Mouse (Mus musculus) small intestine, adult 2 months (tissue): Measurements from ENCODE around the gene Ppm1m.

Source experiments
- CTCF ChIP-seq: fragments of 200-500 bp; IDR thresholded peaks from 2 replicates; pipeline ENCODE4 v1.5.1; 2012; ENCODE audit warnings: low read depth, mild to moderate bottlenecking, control low read depth, inconsistent platforms, low read length, moderate library complexity, mixed read lengths; ENCODE audit not compliant: insufficient replicate concordance, insufficient read length; ENCODE audit errors: extremely low read depth
- POLR2A ChIP-seq: fragments of 200-500 bp; IDR thresholded peaks from 2 replicates; pipeline ENCODE4 v1.6.1; 2012; ENCODE audit warnings: low read depth, mild to moderate bottlenecking, control low read depth, inconsistent platforms, low read length, moderate library complexity

DNA sequence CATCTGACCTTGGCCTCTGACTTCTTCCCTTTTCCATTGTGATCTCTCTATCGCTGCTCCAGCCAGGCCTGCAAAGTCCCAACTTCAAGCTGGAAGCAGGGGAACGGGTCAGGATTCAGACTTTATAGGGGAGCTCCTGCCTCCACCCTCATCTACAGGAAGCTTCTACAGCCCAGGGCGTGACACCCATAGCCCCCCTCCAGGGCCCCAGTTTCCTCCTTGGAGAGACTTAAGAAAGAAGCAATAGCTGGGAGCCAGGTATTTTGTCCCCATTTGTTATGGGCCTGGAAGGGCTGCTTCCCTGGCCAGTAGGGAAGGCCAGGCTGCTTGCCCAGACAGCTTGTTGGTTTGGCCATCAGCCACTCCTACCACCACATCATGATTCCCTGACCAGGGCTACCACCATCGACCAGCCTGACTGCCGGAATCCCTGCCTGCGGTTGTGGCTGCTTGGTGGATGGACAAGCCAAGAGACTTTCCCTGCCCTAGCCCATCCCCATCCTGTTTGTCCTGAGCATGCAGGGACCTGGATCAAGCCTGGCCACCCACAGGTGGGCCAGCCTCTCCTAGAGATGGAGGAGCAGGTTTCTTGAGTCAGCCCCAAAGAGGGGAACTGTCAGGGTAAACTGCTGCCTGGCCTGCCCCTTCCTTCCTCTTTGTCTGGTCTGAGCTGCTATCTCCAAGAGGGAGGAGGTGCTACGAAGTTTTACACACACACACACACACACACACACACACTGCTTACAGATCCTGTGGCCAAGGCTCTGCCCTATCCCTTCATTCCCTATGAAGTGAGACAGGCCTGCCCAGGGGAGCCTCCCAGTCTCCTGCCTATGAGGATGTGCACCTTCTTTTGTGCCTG lies 4.7 kb upstream of the Ppm1m start:
- TF ChIP-seq CTCF (no peak), POLR2A (no peak)
